Mouse (Mus musculus) G1E (cell line): ENCODE data around the gene Atxn7l1.

ENCODE experiments used
- CTCF ChIP-seq: IDR thresholded peaks from 2 replicates; pipeline ENCODE4 v1.5.1; 2012; ENCODE audit warnings: low read depth, low read length, inconsistent platforms, mixed read lengths
- GATA1 ChIP-seq: IDR thresholded peaks from 2 replicates; pipeline ENCODE4 v1.6.1; 2012; ENCODE audit warnings: borderline replicate concordance, low read length, inconsistent platforms, mixed read lengths
- GATA2 ChIP-seq: IDR thresholded peaks from 2 replicates; pipeline ENCODE4 v1.6.1; 2012; ENCODE audit warnings: low read depth, low read length, inconsistent platforms, borderline replicate concordance
- POLR2AphosphoS5 ChIP-seq: IDR thresholded peaks from 2 replicates; pipeline ENCODE4 v1.6.1; 2012; ENCODE audit warnings: low read depth, low read length, inconsistent platforms; ENCODE audit not compliant: insufficient replicate concordance
- TAL1 ChIP-seq: conservative IDR thresholded peaks from 2 replicates; pipeline ENCODE4 v1.6.1; 2012; ENCODE audit warnings: low read depth, low read length, inconsistent platforms, mixed read lengths

- TF ChIP-seq GATA1 (no peak), CTCF (no peak), TAL1 (no peak), GATA2 (no peak), POLR2AphosphoS5 (no peak)
Measured at GRCm38 (mm10) chr12:33197746-33198145, 50.3 kb downstream of the Atxn7l1 start.
